Mouse (Mus musculus) gastrocnemius, adult 2 months (tissue): Measurements from ENCODE around the gene Tpx2. TPM values are rescaled to one million over a fixed set of nuclear protein-coding genes. Genes with fewer than 3 reads are reported as not detected.

Source experiments
- DNase-seq: peaks from one replicate; pipeline ENCODE4 v3.0.0; 2022
- H3K27ac ChIP-seq: fragments of 200-600 bp; 2 replicates; pipeline ENCODE4 v1.8.1; 2022; ENCODE audit warnings: mild to moderate bottlenecking
- H3K4me3 ChIP-seq: fragments of 200-600 bp; 2 replicates; pipeline ENCODE4 v1.8.1; 2022; ENCODE audit warnings: mild to moderate bottlenecking, moderate library complexity
- CTCF ChIP-seq: fragments of 200-600 bp; IDR thresholded peaks from 2 replicates; pipeline ENCODE4 v1.8.1; 2022; ENCODE audit warnings: antibody characterized with exemption, mild to moderate bottlenecking, moderate library complexity
- intact Hi-C: fragments of 180-260 bp; cut with DNase I; formaldehyde crosslinking; loops from one replicate; pipeline ENCODE4 v1.15.1; 2025
- total RNA-seq, 2 experiments: library from RNA; stranded (reverse); gene quantifications; 2 replicates each; pipeline ENCODE4 v1.2.3; 2021

Tpx2 gene
- total RNA-seq, 2 experiments from 2014 or later = 1.1 to 1.7 TPM

GRCm38 (mm10) chr2:152896926-152897325, 49.2 kb downstream of the Tpx2 start:
- Histone ChIP-seq H3K4me3 (no peak overlapping the region), H3K27ac (no peak overlapping the region)
- no peak for TF ChIP-seq CTCF
- no peak for DNase-seq
- intact Hi-C loops = loop anchor here (5.0 kb wide), 1 partner anchor 35 kb away; no protein-coding TSS in a partner anchor

DNA sequence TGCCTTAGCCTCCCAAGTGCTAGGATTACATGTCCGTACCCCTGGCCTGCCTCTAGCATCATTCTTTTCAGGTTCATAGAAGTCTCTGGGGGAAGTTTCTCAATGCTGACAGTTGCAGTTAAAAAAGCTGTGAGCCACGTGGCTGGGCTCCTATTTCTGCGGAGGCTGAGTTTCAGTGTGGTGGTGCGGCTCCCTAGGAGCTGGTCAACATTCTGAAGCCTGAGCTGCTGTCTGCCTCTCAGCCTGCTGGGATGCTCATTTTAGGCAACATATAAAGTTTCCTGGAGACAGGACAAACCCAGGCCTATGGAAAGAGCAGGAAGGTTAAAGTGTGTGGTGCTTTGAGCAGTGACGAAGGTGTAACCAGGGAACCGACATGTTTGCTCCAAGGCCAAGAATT, 51.2 kb downstream of the Tpx2 start:
- Histone ChIP-seq H3K27ac (peak overlapping the region; percentile 88), H3K4me3 (no peak overlapping the region)
- intact Hi-C loops = loop anchor here (5.0 kb wide), 1 partner anchor 37 kb away; no protein-coding TSS in a partner anchor
- TF ChIP-seq CTCF = no peak
- DNase-seq = peak; percentile 73

DNA sequence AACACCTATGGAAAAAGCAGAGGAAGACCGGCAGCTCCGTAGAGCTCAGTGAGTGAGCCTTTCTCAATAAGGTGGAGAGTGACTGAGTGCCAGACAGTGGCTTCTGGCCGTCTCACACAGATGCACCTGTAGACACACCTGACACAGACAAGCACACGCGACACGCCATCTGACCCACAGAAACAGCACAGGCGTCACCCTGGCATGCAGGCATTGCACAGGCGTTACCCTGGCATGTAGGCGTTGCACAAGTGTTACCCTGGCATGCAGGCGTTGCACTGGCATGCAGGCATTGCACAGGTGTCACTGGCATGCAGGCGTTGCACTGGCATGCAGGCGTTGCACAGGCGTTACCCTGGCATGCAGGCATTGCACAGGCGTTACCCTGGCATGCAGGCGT, 53.5 kb downstream of the Tpx2 start:
- no peak for TF ChIP-seq CTCF
- no peak for DNase-seq

DNA sequence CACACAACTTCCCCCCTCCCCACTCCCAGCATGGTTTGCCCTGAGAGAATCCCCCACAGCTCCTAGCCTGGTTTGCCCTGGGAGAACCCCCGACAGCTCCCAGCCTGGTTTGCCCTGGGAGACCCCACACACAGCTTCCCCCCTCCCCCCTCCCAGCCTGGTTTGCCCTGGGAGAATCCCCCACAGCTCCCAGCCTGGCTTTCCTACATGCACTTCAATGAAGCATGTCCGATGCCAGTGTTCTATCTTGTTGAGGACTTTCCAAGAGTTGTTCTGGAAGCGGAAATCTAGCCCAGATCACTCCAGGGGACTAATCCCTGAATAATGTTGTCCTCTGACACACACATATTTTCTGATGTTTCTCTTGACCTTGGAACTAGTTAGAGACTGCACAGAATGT, 54.9 kb downstream of the Tpx2 start:
- intact Hi-C loops = no loop called here
- DNase-seq = no peak
- TF ChIP-seq CTCF = no peak
- no peak overlapping the region for H3K4me3 ChIP-seq
- H3K27ac ChIP-seq = peak overlapping the region; percentile 99

More for the DNA sequence above, 53.5 kb downstream of the Tpx2 start:
- no peak overlapping the region for H3K27ac ChIP-seq
- intact Hi-C loops = no loop called here
- no peak overlapping the region for H3K4me3 ChIP-seq

DNA sequence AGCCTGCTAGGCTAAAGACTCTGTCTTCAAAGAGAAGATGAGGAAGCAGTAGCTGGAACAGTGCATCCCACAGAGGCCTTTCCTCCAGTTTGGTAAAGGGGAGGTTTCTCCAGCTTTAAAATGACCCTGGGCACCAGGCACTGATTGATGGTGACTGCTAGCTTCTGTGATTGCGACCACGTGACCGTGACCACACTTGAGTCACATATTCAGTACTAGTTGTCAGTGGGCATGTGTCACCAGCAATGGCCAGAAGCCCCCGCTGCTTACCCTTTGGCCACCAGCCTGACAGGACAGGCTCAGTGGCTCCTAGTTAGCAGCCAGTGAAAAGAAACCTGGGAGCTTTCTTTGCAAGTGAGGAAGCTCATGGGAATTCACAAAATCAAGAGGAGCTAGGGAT, 55.8 kb downstream of the Tpx2 start:
- intact Hi-C loops = no loop called here
- Histone ChIP-seq H3K27ac (peak overlapping the region; percentile 99), H3K4me3 (peak overlapping the region; percentile 67)
- DNase-seq = peak; percentile 66
- no peak for TF ChIP-seq CTCF

DNA sequence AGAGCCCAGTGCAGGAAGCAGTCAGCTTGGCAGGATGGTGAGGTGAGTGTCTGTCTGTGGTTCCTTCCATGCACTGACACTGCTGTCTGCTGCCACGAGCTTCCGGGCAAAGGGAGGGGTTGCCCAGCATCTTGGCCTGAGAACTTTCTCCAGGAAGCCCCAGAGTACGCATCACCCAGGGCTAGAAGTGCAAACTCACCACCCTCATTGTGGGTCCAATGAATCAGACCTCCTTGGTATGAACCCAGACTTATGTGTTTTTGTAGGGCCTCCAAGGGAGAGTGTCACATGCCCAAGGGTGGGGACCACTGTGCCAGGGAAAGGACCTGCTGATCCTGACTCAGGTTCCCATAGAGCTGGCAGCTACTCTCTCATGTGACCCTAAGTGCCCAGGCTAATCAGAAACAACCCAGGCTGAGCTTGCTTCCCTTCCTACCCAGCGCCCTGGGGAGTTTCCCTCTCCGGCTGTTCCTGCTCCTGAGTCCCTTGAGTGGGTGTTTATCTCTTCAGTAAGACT, 56.4 kb downstream of the Tpx2 start:
- Histone ChIP-seq H3K27ac (peak overlapping the region; percentile 99), H3K4me3 (peak overlapping the region; percentile 67)
- TF ChIP-seq CTCF = no peak
- intact Hi-C loops = no loop called here
- peak; percentile 84 for DNase-seq

GRCm38 (mm10) chr2:152905036-152905829, 57.5 kb downstream of the Tpx2 start:
- Histone ChIP-seq H3K27ac (peak overlapping the region; percentile 99), H3K4me3 (peak overlapping the region; percentile 67)
- no peak for TF ChIP-seq CTCF
- intact Hi-C loops = no loop called here
- peak; percentile 80 for DNase-seq

- DNase-seq = peak; percentile 39
- Histone ChIP-seq H3K4me3 (peak overlapping the region; percentile 82), H3K27ac (peak overlapping the region; percentile 99)
- TF ChIP-seq CTCF = no peak
- intact Hi-C loops = no loop called here
Measured at GRCm38 (mm10) chr2:152906274-152907037, 58.7 kb downstream of the Tpx2 start.

- peak overlapping the region; percentile 99 for H3K27ac ChIP-seq
- DNase-seq = peak; percentile 73
- intact Hi-C loops = no loop called here
- no peak for TF ChIP-seq CTCF
- H3K4me3 ChIP-seq = peak overlapping the region; percentile 82
Measured at GRCm38 (mm10) chr2:152907114-152907943, 59.6 kb downstream of the Tpx2 start.

DNA sequence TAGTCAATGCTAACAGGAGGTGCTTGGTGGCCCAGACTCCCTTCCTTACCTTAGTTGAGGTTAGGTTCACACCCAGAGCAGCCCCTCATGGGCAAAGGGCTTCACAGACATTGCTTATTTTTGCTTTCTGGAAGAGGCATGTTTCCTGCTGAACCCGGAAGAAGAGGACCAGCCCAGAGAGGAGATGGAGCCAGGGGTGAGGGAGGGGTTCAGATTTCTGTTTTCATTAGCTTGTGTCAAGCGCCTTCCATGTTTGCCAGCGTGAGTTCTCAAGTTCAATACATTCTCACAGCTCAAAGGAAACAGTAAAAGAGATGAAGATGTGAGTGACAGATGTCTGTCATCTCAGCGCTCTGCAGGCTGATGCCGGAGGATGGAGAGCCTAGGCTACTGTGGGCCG, 62.1 kb downstream of the Tpx2 start:
- intact Hi-C loops = loop anchor here (10.0 kb wide), 1 partner anchor 235 kb away; no protein-coding TSS in a partner anchor
- Histone ChIP-seq H3K4me3 (peak overlapping the region; percentile 82), H3K27ac (peak overlapping the region; percentile 99)
- DNase-seq = peak; percentile 54
- no peak for TF ChIP-seq CTCF

DNA sequence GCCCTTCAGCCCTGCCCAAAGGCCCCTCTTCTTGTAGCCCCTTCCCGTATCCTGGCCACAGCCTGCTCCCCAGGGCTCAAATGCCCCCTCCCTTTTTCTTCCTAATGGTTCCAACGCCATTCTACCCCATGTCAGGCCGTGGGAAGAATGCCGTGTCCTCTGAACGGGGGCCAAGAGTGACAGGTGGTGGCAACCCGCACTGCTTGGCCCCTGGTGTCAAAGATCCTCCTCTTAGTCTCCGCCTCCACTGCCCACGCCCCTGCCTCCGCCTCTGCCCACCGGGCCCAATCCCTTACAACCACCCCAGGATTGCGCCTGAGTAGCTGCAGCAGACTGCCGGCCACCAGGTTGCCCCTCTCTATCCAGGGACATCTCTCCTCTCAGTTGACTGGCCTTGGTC, 63.3 kb downstream of the Tpx2 start, which contains the start of gene Mylk2:
TSS of gene Mylk2 (plus strand) at position 322 of the 400 bp plus-strand sequence.
- Histone ChIP-seq H3K27ac (peak within 1 kb of the TSS; percentile 99), H3K4me3 (peak within 1 kb of the TSS; percentile 82)
- intact Hi-C loops = loop anchor here (10.0 kb wide), 1 partner anchor 234 kb away; no protein-coding TSS in a partner anchor
- DNase-seq = peak; percentile 95
- TF ChIP-seq CTCF = no peak

GRCm38 (mm10) chr2:152911432-152911831, 63.7 kb downstream of the Tpx2 start:
- TF ChIP-seq CTCF = no peak
- Histone ChIP-seq H3K4me3 (peak overlapping the region; percentile 82), H3K27ac (peak overlapping the region; percentile 99)
- peak; percentile 81 for DNase-seq
- intact Hi-C loops = loop anchor here (10.0 kb wide), 1 partner anchor 233 kb away; no protein-coding TSS in a partner anchor
